Mouse (Mus musculus): ENCODE results near the gene Timm10. TPM values are rescaled to one million over a fixed set of nuclear protein-coding genes. Genes with fewer than 3 reads are reported as not detected.
A peak's percentile ranks its signal among the peaks of the same experiment; 100 is the strongest.
"Not testable (repeated sequence)": the region's sequence is repeated elsewhere in the genome, so short reads cannot be mapped to it uniquely, and the experiment has no call there.

Gene Timm10
- total RNA-seq (2022): 10 to 100 TPM; 37.9 to 51.4 (median 45.5) TPM

DNA sequence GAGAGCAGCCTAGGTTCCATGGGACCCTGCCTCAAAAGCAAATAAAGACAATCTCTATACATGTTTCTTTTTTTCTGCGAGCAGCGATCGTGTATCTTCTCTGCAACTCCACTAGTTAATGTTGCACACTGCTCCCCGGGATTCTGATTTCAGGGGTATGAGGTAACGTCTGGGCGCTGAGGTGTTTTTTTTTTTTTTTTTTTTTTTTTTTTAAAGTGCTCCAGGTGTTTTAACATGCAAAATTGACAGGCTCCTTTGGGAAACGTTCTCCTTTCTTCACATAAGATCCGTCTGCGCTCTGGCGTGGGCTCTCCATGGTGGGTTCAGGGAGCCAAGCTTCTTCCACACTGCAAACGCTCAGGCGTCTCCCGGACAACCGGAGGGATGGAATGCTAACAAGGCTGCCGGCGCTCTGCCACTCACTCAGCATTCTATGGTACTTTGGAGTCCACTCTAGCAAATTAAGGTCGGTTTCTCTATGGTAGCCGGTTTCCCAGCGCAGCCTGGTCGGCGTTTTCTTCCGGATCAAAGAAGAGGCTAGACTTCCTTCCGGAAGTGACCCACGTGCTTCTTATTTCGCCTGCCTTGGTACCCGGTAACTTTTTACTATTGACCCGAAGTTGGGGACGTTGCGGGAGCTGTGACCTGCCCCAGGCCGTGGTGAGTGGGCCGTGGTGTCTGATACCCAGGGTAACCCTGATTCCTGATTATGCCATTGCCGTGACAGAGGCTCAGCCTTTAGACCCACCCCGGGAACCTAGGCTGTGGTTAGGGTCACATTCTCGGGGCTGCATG is at the start of gene Timm10:
Gene Timm10, plus strand, starts transcription at position 510 of the 795 bp plus-strand sequence.
- peak; percentile 75 to 85 for DNase-seq (ENCODE audit: low spot score in 2 of 2)

DNA sequence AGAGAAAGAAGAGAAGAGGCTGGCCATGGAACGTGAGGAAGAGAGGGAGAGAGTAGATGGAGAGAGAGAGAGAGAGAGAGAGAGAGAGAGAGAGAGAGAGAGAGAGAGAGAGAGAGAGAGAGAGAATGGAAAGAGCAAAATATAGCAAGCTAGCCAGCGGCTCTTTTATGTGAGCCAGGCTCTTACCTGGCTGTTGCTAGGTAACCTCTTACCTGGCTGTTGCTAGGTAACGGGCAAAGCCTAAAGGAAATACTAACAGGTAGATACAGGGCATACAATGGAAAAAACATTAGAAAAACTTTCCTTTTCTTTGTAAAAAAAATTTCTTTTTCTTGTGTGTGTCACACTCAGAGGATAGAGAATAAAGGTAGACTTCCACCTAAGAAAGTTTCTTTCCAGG is 49.1 kb upstream of the Timm10 start:
- no peak for DNase-seq (ENCODE audit: low spot score in 2 of 2)

DNA sequence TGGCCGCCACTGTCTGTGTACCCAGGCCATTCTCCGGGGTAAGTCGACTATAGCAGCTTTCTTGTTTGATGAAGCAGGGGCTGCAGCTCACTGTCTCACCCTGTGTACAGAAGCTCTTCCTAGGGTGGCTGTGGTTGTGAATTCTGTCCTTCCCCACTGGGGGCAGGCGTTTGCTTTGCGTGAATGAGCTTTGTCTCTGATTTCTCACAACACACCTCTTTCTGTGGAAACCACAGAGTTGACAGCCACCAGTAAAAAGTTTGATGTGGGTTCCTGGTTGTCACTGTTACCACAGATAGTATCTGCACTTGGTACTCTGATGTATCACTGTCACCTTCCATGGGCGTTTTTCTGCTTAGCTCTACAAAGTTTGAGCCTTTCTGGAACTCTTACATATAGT is 47.6 kb upstream of the Timm10 start:
- no peak for DNase-seq (ENCODE audit: low spot score in 2 of 2)

DNA sequence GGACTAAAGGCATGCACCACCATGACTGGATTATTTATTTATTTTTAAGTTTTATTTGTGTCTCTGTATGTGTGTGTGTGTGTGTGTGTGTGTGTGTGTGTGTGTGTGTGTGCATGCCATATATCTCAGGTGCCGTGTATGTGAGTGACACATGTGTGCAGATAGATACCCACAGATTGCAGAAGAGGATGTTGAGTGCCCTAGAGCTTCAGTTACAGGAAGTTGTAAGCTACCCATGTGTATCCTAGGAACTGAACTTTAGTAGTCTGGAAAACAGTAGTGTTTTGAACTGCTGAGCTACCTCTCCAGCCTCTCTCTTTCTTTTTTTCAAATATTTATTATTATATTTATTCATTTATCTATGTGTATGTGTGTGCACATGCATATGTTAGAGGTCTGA is 43.5 kb upstream of the Timm10 start:
- DNase-seq (ENCODE audit: low spot score in 2 of 2): no peak

DNA sequence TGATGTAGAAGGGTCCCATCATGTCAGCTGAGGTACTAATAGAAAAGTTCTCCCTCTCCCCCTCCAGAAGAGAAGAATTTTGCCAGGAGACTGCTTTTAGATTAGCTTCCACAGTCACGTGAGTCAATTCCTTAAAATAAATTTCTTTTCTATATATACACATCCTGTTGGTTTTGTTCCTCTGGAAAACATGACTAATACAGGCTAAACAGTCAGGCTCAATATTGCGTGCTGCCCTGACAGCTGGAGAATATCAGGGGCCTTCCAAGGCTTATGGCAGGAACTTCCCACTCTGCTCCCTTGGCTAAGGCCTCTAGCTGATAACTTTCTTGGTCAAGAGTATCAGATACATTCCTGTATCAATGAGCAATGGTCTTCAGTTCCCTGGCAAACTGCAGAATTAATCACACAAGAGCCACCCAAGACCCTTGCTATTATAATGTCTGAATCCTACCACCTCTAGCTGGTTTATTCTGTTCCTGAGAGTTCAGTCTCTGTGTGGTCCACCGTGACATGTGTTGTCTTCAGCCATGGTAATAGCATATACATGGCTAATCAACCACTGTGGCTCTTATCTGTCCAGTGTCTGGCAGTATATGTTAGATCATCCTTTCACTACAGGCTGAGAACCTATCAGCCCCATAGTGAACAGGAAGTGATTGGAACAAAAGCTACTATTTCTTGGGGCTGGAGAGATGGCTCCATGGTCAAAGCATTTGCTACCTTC is 42.8 kb upstream of the Timm10 start:
- DNase-seq (ENCODE audit: low spot score in 2 of 2): no peak

DNA sequence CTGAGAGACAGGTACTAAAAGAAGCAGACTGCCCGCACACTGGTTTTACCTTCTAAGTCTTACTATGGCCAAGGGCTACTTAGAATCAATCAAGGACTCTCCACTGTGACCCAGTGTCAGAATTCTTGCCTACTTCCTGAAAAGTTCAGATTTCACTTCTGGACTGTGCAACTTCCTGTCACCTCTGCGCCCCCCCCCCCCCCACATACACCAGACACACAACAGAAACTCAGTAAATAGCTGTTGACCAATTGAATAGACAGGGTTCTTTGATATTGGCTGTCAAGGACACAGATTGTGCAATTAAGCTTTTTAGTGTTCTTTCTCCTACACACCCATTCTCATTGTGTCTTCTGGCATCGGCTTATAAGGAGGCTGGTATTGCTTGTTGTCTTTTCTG is 38.5 kb upstream of the Timm10 start:
- no peak for DNase-seq (ENCODE audit: low spot score in 2 of 2)

DNA sequence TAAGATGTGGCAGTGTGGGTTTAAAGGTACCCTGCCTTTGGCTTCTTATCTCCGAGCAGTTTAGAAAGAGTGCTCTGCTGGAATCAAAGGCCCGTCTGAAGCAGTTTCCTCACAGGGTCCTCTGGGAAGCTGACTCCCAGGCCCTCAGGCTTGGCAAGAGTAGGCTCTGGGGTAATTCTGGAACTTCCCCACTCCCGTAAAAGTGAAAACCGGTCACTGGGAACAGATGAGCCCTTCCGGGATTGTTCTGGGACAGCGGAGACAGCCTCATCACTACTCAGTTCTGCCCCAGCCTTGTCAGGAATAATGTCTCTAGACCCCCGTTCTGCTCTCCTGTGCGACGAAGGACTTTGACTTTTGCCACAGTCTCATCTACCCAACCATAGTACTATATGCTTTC is 36.4 kb upstream of the Timm10 start:
- DNase-seq (ENCODE audit: low spot score in 2 of 2): no peak

DNA sequence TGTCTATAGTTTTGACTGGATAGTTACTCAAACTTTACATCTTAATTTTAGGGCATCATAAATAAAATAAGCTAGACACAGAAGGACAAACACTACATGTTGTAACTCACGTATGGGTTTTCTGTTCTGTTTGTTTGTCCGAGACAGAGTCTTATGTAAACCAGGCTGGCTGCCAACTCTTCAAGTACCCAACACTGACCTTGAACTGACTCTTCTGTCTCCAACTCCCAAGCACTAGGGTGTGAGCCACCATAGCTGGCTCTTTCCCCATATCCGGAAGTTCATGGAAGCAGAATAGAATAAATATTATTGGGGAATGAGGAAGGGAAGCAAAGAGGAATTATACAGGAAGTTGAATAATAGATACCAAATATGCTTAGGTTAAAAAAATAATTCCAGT is 34.3 kb upstream of the Timm10 start:
- no peak for DNase-seq (ENCODE audit: low spot score in 2 of 2)

DNA sequence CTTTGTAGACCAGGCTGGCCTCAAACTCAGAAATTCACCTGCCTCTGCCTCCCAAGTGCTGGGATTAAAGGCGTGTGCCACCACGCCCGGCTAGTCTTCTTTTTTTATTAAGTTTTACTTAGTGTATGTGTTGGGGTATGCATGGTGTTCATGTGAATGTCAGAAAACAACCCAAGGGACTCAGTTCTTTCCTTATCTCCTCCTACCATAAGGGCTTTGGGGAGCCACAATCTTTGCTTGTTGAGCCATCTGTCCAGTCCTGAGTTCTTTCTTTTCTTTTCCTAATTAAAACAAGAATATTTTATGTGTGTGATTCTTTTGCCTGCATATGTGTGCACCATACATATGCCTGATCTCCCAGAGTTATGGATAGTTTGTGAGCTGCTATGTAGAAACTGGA is 33.6 kb upstream of the Timm10 start:
- DNase-seq (ENCODE audit: low spot score in 2 of 2): no peak

DNA sequence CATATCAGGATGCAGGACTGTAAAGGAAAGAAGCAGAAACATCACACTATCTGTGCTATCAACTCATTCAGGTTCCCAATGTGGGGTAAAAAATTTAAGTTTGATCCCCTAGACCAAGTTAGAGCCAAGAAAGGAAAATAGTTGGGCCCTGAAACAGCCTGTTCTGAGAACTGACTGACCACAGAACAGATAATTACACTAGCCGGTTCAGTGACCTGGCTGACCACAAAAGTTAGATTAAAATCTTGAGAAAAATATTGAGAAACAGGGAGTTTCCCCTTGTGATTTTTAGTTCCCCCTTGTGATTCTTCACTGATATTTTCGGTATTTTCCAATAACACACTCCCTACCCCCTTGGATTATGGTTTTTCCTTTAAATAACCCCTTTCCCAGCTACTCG is 32.9 kb upstream of the Timm10 start:
- no peak for DNase-seq (ENCODE audit: low spot score in 2 of 2)

DNA sequence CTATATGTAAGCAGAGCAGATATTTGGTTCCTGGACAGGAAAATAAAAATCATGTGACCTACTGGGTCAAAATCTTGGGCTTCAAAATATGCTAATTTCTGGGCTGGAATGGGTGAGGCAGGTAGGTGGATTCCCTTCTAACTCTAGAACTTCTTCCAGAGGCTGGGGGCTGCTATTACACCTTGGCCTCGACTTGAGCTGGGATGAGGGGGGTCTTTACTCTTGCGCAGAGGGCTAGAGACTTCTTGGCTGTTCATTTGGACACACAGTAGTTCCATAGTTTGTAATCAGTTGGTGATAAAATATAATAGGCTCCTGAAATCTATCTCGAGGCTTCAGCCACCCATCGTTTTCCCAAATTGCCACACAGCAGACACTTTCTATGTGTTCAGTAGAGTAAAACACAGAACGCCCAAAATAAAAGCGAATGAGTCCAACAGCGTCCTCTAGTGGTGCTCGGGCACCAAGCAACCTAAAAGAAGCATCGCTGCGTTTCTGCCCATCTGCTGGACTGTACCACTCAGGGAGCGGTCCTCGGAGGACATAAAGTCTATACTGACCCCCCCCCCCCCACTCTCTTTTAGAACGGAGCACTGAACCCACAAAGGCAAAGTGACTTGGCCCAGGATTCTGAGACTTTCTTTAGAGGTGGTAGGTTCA is 28.8 kb upstream of the Timm10 start:
- peak; percentile 65 to 70 for DNase-seq (ENCODE audit: low spot score in 2 of 2)

DNA sequence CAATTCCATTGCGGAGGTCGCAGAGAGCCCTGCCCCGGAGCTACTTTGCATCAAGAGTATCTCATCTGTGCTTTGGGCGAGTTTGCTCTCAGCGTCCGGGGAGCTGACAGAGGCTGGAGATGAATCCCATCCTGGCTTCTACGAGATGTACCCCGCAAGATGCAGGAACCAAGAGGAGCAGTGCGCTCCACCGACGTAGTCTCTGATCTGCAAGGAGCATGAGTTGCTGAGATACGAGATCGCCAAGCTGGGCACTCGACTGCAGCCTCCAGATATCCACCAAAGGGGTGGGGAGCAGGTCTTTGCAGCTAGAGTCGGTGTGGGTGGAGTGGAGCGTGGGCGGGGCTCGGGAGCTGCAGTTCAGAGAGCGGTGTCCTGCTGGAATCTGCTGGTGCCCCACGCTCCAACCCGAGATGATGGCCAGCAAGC is 28.3 kb upstream of the Timm10 start, which contains the start of gene Ube2l6:
Gene Ube2l6, plus strand, starts transcription at position 336 of the 429 bp plus-strand sequence.
- peak; percentile 35 to 57 for DNase-seq (ENCODE audit: low spot score in 2 of 2)

DNA sequence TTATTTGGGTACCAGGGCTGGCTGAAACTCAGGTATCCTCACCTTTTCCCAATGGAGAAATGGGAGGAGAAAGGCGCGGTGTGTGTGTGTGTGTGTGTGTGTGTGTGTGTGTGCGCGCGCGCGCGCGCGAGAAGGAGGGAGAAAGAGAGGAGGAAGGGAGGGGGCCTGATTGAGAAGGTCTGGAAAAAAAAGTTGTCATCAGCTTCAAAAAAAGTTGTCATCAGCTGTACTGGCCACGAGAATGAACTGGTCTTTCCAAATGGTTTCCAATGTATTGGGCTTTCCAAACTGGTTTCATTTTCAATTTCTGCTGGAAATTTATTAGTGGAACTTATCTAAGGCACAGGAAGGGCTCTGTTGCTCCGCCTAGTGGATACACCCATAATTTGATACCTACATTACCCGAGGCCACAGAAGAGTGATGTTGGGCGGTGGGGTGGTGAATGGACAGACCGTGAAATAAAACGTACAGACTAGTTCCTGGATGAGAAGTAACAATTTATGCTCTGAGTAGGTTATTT is 27.7 kb upstream of the Timm10 start:
- DNase-seq (ENCODE audit: low spot score in 2 of 2): peak; percentile 41 to 55

DNA sequence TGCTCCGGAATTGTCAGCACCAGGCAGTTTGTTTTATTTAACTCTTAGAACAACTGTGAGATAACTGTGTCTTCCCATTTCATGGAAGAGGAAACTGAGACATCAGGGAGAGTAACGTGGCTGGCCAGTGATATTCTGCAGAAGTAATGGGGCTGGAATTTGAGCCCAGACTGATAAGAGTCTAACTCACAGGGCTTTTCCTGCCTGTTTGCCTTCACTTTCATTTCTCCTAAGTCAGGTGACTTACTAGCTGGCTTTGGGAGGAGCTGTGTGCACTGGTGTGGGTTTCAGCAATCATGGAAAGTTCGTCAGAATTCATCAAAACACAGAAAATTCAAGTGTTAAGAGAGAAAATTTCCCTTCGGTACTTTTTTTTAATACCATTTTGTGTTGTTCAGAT is 26.5 kb upstream of the Timm10 start:
- no peak for DNase-seq (ENCODE audit: low spot score in 2 of 2)

DNA sequence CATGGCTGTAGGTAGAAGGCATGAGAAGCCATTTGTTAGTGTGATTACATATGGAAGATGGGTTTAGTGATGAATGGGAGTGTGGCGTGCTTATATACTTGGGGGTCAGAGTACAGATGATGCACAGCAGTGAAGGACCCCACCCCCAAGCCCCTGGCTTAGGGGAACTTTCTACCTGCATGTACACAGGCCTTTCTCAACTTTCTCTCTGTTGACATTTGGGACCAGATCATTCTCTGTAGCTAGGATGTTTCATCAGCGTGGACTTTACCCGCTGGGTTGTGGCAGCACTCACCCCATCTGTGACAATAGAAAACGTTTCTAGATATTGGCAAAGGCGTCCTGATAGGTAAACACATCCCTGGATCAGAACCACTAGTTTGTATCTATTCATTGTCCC is 25.6 kb upstream of the Timm10 start:
- DNase-seq (ENCODE audit: low spot score in 2 of 2): not testable (repeated sequence)

DNA sequence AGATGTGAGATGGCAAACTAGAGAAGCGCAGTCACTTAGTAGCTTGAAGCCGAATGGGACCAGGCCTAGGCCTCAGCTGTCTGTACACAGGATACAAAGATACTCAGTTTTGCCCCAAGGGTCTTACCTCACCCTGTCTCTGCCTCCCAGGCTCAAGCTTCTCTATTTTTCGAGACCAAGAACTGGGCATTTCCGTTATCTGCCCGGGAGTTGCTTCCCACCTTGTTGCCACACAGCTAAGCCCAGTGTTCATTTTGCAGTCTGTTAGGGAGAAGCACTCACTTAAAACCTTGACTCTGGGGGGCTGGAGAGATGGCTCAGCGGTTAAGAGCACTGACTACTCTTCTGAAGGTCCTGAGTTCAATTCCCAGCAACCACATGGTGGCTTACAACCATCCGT is 22.8 kb upstream of the Timm10 start:
- DNase-seq (ENCODE audit: low spot score in 2 of 2): no peak

DNA sequence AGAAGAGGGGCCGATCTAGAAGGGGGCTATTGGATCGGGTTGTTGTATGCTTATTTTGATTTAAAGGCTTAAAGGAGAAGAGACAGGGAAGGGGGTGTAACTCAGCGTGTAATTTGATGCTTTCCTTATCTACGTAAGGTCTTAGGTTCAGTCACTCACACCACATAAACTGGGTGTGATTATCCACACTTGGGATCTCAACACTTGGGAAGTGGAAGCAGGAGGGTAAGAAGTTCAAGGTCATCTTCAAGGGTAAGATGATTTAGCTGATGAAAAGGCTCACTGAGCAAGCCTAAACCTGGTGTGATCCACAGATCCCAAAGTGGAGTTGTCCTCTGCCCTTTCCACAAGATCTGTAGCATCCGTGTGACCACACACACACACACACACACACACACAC is 20.3 kb upstream of the Timm10 start:
- no peak for DNase-seq (ENCODE audit: low spot score in 2 of 2)

DNA sequence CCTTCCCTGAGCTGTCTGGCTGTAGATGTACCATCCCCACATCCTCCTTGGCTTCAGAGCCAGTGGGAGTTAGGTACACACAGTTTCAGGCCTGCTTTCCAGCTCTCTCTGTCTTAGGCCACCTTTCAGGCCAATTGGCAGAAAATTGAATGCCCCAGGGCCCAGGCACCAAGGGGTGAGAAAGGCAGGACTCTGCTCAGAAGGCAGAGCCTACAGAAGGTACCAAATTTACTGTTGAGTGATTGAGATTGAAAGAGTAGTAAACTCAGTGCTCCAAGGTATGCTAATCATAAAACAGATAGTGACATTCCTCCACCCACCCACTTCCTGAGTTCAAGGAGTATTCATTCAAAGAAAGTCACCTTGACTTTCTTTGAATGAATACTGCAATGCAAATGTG is 17.5 kb upstream of the Timm10 start:
- no peak for DNase-seq (ENCODE audit: low spot score in 2 of 2)

DNA sequence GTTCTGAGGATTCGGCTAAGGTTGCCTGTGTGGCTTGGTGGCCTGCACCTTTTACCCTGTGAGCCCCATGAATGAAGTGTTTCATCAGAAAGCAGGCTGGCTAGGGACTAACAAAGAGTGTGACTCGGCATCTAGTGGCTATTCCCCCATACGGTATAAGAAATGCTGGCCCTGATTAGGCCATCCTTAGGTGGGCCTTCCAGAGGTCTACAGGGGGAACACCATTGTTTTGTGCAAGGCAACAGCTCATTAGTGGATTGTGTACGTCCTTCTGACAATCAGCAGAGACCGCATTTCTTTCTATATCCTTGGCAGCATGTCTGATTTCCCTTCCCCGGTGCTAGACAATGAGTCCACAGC is 16.3 kb upstream of the Timm10 start:
- no peak for DNase-seq (ENCODE audit: low spot score in 2 of 2)

DNA sequence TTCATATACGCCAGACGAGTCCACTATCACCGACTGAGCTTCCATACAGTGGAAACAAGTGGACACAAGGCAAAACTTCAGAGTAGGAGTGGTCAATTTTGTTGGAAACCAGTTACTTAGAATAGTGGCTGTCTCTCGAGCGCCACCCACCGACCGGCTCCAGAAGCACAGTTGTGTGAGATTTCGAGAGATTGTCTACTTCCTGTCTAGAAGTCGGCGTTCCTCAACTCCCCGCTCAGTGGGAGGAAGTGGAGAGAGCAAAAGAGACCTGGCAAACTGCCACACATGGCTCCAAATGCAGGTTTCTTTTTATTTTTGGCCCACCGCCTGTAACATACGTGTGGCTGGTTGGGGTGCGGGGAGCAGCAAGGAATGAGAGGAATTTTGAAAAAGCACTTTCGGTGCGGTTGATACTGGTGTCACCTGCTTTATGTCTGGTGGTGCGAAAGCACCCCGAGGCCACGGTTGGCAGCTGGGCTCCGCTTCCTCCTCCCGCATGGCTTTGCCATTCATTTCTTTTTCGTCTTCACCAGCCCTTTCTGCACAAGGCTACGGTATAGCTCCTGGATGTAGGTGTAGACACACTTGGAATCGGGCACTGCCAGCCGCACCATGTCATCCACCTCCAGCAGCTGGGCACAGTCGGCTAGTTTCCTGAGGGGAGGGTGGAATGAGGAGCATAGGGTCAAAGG is 15.8 kb upstream of the Timm10 start:
- DNase-seq (ENCODE audit: low spot score in 2 of 2): peak; percentile 85

DNA sequence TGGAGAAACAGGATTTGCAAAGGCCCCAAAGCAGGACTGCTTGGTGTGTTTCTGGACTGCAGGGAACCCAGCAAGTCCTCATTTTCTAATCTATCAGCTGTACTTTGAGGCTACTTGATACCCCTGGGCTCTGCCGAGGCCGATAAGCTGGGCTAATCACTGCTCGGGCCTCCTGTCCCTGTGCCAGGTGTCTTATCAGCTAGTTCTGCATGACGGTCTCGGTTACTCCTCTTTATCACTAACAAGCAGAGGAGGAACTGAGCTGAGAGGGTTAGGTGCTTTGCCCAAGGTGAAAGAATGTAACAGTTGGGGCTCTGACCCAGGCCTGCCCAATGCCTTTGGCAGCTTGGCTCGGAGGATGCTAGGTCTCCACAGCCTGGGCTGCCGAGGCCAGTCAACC is 14.9 kb upstream of the Timm10 start:
- no peak for DNase-seq (ENCODE audit: low spot score in 2 of 2)

DNA sequence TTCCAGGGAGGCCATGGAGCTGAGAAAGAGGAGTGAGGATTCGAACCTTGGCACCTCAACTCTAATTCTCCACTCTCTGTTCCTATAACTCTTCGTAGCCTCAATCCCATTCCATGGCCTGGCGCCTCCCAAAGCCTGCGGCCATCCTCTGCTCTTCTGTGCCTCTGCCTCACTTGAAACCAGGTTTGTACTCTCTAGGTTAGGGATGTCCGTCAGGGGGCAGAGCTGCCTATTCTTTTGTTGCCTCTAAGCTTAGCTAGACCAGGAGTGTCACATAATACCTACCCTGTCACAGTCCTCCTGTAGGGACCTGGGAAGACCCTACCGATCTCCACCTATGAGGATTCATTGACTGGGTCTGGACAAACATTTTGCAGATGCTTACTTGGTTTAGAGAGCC is 14.1 kb upstream of the Timm10 start:
- DNase-seq (ENCODE audit: low spot score in 2 of 2): no peak
